Mouse (Mus musculus) layer of hippocampus, adult 9-11 months (tissue): ENCODE data around the gene Nek2.

Experiments used
- DNase-seq: peaks from one replicate; pipeline ENCODE4 v3.0.0; 2022

The Nek2 gene

DNA sequence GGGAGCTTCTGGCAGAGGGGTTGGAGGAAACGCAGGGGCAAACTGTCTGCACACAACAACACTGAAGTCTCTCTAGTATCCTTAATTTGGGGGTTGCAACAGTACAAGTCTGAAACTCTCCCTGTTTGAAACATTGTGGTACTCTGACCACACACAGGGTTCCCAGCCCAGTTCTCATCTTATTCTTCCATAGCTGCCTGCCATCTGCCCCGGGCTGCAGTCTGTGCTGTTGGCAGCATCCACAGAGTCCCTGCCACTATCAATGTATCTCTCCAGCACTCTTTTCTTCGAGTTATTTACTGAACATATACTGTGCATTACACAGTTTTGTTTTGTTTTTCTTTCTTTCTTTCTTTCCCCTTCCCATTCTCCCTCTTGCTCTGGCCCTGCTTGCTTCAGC is 4.6 kb upstream of the Nek2 start:
- DNase-seq = no peak

DNA sequence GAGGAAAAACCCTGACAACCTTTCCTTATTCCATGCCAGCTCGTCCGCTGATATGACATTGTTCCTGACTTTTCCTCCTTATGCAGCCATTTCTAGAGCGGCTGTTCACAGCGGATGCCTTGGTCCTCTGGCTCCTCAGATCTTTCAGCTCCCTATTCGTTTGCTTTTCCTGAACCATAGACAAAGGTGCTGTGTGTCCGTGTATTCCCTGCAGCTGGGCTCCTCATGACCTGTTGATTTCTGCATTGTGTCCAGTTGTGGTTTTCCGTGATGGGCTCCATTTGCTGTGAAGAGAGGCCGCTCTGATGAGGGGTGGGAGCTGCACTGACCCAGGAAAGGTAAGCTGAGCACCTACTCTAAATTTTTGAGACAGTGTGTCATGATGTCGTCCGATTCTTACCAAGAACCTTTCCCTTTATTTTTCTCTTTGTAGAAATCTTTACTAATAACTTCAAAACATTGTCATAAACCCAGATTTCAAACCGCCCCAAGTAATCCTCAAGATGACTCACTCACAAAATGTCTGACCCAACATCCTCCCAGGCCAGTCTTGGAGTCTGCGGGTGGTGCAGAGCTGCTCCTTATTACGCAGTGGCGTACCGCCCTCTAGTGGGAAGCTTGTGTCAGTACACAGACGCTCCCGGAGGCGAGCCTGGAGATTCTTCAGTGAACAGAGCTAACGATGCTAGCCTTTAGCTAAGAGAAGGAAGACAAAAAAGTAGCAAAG is 3.7 kb upstream of the Nek2 start:
- peak; percentile 82 for DNase-seq

DNA sequence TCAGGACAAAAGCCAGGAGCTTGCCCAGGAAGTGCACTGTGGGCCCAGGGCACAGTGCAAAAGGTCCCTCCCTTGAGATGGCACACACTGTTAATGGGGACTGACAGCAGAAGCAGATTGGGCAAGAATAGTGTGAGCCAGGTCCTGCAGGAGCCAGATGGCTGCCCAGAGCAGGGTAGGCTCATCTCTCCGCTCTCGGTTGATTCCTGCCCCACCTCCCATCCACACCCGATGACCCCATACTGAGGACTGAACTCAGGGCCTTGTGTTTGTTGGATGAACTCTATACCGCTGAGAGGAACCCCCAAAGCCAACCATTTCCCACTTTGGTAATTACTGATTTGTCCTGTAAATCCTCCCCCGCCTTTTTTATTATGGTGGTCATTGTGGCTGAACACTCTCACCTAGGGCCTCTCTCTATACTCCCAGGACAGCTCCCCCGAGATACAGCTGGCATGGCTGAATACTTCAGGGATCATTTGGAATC is 3.1 kb upstream of the Nek2 start:
- no peak for DNase-seq

DNA sequence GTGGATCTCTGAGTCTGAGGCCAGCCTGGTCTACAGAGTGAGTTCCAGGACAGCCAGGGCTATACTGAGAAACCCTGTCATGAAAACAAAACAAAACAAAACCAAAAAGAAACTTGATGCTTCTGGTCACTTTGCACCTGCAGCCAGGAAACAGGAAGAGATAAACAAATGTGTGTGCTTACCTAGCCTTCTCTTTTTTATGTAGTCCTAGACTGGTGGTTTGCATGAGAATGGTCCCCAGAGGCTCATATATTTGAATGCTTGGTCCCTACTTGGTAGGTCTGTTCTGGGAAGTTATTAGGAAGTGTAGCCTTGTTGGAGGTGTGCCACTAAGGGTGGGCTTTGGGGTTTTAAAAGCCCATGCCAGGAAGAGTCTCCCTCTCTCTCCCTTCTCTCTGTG is 2.2 kb upstream of the Nek2 start:
- no peak for DNase-seq

GRCm38 (mm10) chr1:191820951-191821325 is 306 bp upstream of the Nek2 start:
- no peak for DNase-seq

DNA sequence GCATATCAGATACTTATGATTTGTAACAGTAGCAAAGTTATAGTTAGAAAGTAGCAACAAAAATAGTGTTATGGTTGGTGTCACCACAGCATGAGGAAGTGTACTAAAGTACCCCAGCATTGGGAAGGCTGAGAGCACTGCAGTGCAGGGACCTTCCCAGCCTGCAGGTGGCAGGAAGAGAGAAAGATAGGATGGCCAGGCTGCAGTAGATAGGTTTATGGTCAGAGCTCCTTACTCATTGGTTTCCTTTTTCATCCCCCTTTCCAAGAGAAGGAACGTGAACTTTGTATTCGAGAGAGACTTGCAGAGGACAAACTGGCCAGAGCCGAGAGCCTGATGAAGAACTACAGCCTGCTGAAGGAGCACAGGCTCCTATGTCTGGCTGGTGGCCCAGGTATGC is 7.9 kb downstream of the Nek2 start:
- no peak for DNase-seq

GRCm38 (mm10) chr1:191833396-191833795 is 12.2 kb downstream of the Nek2 start:
- no peak for DNase-seq

DNA sequence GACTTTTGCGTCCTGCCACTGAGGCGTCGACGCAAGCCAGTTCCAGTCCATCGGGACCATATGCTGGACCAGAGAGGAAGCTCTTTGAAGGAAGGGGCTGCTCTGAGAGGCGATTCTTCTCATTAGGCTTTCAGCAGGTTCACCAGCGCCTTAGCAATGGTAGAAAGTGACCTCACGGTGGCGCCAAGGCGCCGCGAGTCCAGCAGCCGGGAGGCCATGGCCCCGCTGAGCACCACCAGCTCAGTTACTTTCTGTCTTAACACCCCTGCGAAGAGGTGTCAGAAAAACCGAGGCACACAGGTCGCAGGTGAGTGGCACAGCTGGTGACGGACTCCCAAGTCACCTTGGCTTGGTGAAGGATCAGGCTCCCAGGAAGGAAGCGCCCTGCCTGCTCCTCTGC is 13.6 kb downstream of the Nek2 start:
- peak; percentile 40 for DNase-seq

- DNase-seq = no peak
Measured at GRCm38 (mm10) chr1:191836318-191836985, 15.2 kb downstream of the Nek2 start.

DNA sequence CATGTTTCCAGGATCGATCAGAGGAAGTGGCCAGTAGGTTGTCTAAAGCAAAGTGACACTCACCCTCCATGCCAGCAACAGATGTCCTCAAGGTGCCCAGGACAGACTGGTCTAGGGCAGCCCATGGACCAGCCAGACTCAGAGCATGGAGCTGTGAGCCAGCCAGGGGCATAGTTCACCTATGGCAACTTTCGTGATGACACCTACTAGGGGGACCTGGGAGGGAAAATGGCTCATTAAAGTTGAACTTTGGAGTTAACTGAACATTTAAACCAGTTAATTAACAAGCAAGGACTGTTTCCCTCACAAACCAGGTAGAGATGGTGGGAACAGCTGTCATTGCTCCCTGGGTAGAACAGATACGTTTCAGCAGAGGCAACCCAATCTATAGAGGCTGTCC is 16.4 kb downstream of the Nek2 start:
- no peak for DNase-seq

DNA sequence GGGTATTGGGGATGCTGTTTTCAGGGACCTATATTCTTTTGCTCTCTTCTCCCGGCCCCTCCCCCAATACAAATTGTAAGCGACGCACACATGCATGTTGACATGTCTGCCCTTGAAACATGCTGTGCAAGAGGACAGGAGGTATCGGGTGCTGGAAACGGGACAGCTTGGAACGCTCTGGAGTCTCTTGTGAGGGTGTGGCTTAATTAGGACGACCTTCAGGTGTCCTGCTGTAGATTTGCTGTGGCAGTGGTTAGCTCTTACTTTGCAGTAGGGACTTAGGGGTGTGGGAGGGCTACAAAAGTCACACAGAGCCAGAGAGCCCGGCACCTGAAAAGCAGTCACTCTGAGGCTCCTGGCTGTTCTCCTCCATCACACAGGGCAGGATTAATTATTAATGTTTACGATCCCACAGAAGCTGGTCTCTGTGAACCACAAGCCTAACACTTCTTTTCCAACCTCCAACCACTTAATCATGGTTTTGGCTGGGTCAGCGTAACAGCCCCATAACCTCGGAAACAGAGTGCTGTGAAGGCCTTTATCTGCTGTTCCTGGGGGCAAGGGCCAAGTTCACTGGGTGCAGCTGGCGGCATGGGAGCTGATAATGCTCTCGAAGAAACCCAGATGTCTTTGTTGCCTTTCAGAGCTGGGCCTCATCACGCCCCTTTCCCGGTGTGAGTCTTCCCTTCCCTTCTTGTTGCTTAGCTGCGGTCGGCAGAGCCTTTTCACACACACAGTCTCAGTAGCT is 17.9 kb downstream of the Nek2 start:
- no peak for DNase-seq

DNA sequence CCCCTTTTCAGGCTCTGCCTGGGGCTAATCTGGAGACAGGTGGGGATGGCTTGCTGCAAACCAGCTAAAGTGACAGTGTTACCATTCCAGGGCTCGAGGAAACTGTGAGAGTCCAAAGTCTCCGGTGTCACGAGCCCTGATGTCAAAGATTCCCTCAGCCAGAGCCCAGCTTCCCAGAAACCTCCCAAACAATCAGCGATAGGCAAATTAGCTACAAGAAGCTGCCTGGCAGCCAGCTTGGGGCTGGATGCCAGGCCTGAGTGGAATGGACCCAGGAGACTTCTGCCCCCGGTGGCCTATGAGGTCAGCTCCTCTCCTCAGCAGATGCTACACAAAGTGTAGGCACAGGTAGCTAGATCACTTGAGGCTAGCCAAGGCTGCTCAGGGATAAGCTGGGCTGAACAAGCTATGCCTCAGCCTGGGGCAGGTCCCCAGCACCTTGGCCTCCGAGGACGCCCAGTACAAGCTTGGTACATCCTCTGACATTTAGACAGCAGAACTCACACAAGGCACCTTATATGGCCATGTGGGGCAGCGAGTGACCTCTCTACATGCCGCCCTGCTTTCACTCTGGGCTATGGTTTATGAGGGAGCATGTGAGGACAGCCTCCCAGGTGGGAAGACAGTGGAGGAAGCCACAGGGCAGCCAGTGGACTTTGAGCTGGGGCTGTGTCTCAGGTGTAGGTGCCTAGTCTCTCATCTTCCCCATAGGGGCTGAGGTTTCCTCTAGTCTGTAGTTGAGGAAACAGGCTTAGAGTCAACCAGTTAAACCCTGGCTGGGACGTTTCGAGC is 19.7 kb downstream of the Nek2 start:
- no peak for DNase-seq

- no peak for DNase-seq
Measured at GRCm38 (mm10) chr1:191842247-191842646, 21.0 kb downstream of the Nek2 start.

GRCm38 (mm10) chr1:191846667-191847066 is 25.4 kb downstream of the Nek2 start:
- no peak for DNase-seq

GRCm38 (mm10) chr1:191849501-191849900 is 28.3 kb downstream of the Nek2 start:
- no peak for DNase-seq

GRCm38 (mm10) chr1:191853442-191853841 is 32.2 kb downstream of the Nek2 start:
- DNase-seq = no peak

- peak; percentile 40 for DNase-seq
Measured at GRCm38 (mm10) chr1:191854716-191855115, 33.5 kb downstream of the Nek2 start.

DNA sequence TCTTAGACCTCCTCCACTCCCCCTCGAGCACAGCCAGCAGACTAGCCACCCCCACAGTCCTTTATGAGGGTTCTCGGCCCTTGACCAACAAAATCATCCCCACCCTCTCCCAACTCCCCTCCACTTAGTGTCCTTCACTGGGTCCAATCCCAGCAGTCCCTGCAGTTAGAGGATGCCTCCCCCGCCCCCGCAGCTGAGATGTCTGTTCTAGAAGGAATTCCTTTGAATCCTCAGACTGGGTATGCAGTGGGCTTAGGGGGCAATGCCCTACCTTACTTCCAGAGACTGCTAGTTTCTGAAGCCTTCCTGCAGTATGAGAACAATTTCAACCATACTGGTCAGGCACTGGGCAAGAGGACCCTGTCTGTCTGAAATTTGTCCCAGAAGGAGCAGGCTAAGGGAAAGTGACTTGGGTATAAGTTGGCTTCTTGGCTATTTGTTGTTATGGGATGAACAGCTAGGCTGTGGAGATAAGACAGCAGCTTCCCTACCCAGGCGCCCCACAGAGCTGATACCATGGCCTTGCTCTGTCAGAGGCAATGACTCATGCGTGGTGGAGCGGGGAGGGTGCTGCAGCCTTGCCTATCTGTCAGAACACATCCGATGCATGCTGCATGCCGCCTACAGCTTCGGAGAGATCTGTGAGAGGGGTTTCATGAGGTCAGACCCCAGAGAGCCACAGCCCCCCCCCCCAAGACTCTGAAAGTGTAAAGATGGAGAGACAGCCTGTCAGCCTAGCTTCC is 34.1 kb downstream of the Nek2 start:
- no peak for DNase-seq

DNA sequence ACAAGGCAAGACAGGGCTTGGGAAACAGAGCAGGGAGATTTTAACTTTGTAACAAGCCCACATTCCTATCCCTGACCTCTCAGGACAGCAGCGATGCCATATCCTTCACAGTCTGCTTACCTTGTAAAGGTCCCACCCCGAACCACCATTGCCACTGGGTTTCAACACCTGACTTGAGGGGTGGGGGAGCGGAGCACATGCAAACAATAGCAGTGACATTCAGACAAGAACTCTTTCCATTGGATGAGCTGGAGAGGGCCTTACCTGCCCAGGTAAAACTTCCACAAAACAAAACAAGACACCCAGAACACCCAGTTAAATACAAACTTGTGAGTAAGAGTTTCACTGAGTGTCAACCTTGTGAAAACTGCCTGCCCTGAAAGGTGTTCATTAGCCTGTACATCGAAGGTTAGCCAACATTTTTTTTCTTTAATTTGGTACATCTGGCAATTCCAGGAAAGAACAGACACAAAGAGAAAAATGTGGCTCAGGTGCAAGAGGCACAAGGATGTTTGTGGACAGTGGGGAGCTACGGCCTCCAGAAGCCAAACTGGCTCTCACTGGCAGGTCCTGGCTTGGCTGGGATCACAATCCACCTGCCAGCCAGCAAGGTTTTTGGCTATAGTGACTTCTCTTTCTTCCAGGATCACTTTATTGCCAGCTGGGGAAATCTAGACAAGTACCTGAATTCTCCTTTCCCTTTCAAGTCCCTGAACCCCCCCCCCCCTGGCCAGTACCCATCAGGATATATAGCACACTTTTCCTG is 35.8 kb downstream of the Nek2 start:
- DNase-seq = no peak

DNA sequence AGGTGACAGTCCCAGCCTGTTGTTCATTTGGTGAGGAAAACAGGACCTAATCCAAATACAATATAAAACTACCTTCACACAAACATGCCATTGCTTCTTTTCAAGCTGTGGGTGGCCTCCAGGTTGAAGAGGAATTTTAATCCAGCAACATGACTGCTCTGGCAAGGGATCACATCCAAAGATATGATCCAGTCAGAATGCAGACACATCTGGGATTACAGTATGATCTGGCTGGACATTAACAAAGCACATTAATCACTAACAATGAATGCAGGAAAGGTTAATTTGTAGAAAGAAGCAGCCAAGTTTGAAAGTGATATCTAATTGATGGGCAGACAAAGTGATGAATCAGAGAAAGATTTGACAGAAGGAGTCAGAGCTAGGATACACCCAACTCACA is 36.9 kb downstream of the Nek2 start:
- DNase-seq = no peak

GRCm38 (mm10) chr1:191859847-191860246 is 38.6 kb downstream of the Nek2 start:
- no peak for DNase-seq

DNA sequence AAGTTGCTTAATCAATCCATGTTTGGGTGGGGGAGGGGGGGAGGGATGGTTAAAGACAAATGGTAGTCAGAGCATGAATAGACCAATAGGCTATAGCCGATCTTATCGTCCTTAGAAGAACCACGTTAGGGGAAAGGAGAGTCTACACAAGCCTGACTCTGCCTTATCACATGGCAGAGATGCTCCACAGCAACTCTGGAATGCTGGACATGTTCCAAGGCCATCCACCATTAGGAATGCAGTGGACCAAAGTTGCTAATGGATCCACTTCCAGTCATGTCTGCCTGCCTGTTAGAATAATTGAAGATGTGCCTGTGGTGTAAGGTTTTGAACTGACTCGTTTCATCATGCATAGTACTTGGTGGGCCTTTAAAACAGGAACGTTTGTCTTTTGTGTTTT is 40.0 kb downstream of the Nek2 start:
- no peak for DNase-seq
